Mouse (Mus musculus): ENCODE data around the gene Cbfb. TPM values are rescaled to one million over a fixed set of nuclear protein-coding genes. Genes with fewer than 3 reads are reported as not detected.

Cbfb gene
- total RNA-seq, 4 experiments from 2014 or later = 19.2 to 21.8 (median 21.0) TPM

- no peak for DNase-seq (ENCODE audit: low spot score)
Measured at GRCm38 (mm10) chr8:105251954-105252353, 81.5 kb downstream of the Cbfb start.

DNA sequence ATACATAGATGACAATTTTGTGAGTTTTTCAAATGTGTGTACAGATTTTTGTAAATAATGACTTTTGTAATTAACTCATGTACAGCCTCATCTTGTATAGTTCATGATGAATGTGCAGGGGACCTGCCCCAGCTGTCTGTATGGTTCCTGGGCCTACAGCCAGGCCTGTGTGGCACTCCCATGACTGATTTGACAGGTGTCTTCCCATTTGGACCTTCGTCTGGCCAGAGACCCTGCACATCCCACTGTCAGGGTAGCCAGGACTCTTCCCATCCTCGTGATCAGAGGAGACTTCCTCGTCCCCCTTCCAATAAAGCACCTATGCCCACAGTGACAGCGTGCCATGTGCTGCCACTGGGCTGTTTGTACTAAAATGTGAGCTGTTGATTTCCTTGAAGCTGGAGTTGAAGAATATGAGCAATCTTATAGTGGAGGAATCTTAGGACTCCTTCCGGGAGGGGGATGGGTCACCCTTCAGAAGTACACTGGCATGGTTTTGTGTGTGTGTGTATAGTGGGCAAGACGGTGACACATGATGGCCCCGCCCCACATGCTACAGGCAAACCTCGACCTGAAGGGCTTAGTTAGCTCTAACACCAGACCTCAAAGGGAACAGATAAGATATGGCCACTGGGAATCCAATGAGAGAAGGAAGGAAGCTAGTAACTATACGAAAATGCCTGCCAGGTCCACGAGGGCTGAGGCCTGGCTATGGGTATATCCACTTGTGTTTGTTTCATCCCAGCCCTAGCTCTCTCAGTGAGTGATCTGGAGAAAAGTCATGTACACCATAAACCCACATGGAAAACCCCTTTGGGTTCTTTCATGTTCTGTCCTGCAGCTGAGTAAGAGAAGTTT, 82.4 kb downstream of the Cbfb start:
- no peak for DNase-seq (ENCODE audit: low spot score)

DNA sequence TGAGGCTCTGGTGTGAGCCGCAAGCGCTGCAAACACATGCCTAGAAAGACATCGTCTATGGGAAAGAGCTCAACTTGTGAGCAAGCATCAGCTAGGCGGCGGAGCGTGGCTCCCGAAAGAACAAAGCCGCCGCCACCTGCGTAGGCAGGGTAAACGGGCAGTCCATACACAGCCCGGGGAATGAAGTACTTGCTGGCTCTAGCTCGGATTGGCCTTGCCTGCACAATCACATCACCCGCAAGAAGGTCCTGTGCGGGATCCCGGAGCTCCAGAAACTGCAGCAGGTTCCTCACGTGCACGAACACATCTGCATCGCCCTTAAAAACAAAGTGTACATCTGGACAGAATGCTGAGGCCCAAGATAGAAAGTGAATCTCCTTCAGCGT, 83.3 kb downstream of the Cbfb start:
- DNase-seq (ENCODE audit: low spot score) = no peak

DNA sequence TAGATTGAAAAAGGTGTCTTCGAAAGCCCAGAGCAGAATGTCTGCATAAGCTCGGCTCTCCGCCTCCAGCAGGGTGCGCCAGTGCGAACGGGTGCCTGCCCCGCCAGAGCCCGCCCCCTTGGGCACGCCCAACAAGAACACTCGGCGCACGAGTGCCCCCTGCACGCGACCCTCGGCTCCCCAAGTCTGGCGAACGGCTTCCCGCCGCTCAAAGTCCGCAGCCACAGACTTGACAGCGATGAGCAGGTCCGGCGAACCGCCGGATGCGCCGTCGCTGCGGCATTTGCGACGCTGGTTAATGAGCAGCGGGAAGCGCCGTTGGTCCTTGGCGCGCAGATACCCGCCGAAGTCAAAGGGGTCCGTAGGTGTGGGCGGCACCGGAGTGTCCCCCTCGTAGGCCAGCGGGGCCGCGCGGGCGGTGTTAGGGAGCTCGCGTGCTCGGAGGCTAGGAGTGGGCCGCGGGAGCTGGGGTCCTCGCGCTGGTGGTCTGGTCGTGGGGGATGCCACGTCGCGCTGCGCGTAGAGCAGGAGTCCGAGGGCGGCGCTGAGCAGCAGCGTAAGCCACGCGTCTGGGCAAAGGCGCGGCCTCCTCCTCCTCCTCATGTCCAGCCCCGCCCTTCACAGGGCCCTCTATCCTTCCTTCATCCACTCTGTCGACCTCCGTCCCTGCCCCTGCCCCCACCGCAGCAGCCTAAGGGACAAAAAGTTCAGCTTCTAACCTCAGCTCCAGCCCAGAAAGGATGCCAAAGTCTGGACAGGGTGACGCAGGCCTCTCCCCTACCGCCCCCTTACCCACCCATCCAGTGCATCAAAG, 83.9 kb downstream of the Cbfb start:
- DNase-seq (ENCODE audit: low spot score) = peak; percentile 85

DNA sequence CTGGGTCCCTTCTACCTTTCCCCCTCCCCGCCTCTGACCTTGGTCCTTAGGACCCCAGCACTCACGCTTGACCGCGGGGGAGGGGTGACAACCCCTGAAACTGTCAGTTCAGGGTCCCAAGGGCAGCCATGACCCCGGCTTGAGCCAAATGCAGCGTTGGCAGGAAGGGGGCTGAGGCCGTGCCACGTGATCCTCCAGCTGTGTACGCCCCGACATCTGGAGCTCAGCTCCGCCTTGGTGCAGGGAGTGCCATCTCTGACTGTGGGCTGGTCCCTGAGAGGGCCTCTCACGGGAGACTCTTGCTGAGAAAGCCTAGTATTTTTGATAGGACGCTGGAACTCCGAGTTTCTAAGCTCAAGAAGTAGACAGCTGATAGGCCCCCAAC, 84.5 kb downstream of the Cbfb start, which contains the start of gene B3gnt9:
Gene B3gnt9, minus strand, starts transcription at position 188 of the 385 bp plus-strand sequence.
- DNase-seq (ENCODE audit: low spot score) = peak; percentile 73

DNA sequence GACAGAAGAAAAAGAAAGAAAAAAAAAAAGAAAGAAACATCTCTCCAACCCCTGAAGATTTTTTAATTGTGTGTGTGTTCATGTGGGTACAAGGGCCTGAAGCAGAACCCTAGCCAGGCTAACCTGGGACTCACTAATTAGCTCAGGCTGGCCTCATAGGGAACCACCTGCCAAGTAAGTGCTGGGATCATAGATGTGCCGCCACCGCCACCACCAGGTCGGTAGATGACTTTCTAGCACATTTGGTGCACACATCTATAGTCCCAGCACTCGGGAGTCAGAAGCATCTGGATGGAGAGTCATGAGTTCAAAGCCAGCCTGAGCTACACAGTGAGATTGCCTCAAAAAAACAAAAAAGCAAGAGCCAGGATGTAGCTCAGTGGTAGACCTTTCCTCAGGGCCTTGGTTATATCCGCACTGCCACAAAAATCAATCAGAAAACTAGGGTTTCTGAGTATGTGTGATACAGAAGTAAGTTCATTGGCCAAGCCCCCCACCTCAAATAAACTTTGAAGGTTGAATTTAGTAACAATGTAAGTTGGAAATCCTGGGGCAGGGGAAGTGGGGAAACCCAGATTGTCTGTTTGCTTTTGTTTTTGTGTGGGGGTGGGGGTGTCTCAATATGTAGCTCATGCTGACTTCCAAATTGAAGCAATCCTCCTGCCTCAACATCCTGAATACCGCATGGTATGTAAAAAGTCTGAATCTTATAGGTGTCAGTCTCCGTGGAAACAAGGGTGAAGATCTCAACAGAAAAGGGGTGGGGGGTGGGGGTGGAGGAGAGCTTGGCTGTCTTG, 87.0 kb downstream of the Cbfb start:
- no peak for DNase-seq (ENCODE audit: low spot score)

- no peak for DNase-seq (ENCODE audit: low spot score)
Measured at GRCm38 (mm10) chr8:105258911-105259720, 88.6 kb downstream of the Cbfb start.

- DNase-seq (ENCODE audit: low spot score) = no peak
Measured at GRCm38 (mm10) chr8:105259721-105260320, 89.3 kb downstream of the Cbfb start.

- no peak for DNase-seq (ENCODE audit: low spot score)
Measured at GRCm38 (mm10) chr8:105260371-105261099, 90.1 kb downstream of the Cbfb start.

DNA sequence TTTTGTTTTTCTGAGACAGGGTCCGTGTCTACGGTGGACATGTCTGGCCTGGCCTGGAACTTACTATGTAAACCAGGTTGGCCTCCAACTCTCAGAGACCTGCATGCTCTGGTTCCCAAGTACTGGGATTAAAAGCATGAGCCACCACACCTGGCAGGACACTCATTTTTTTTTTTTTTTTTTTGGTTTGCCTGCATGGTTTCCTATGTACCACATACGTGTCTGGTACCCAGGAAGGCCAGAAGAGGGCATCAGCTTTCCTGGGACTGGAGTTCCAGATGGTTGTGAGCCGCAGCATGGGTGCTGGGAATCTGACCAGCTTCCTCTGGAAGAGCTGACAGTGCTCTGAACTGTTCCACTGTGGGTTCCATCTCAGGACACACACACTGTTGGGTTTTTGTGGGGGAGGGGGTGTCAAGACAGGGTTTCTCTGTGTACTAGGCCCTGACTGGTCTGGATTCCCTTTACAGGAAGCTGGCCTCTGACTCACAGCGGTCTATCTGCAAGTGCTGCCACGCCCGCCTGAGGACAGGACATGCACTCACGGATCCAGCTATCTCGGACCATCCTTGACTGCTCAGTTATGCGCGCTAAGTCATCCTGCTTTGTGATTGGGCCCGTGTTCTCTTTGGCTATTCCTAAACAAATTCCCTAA, 91.0 kb downstream of the Cbfb start:
- no peak for DNase-seq (ENCODE audit: low spot score)

DNA sequence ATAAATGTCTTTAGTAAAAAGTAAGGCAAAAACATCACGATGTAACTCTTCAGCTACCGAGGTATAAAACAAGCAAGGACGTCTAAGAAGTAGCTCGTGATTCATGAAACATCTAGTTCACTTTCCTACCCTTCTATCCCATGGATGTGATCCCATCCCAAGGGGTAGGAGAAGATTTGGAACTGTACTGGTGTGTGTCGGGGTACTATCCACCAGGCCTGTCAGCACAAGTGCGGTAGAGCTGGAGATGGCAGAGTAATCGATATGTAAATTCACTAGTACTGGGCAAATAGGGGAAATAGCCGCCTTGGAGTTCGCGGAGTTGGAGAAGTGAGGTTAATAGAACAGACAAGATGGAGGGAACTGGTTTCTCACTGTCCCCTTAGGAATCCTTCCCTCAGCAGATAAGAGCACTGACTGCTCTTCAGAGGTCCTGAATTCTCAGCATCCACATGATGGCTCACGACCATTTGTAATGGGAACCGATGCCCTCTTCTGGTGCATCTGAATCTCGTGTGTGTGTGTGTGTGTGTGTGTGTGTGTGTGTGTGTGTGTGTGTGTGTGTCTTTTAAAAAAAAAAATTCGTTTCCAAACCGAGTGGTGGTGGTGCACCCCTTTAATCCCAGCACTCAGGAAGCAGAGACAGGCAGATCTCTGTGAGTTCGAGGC, 92.9 kb downstream of the Cbfb start:
- no peak for DNase-seq (ENCODE audit: low spot score)

GRCm38 (mm10) chr8:105264024-105264982, 93.8 kb downstream of the Cbfb start, which contains the start of the genes Tradd and Fbxl8:
Gene Tradd, minus strand, starts transcription at chr8:105264609.
Gene Fbxl8, plus strand, starts transcription at chr8:105264648.
- DNase-seq (ENCODE audit: low spot score) = peak; percentile 78

- DNase-seq (ENCODE audit: low spot score) = no peak
Measured at GRCm38 (mm10) chr8:105265128-105265527, 94.7 kb downstream of the Cbfb start.

DNA sequence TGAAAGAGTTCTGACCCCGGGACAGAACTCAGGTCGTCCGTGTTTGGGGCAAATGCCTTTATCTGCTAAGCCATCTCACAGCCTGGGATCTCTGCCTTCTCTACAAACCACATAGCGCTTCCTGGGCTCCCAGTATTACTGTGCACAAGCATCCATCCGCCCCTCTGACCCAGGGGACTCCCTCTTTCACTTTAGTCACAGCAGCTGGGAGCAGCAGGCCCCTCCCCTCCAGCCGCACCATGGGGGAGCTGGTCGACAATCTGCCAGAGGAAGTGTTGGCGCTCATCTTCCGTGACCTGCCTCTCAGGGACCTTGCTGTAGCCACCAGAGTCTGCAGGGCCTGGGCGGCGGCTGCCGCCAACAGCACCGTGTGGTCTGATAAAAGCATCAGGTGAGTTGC, 96.3 kb downstream of the Cbfb start:
- no peak for DNase-seq (ENCODE audit: low spot score)
